Mouse (Mus musculus) kidney, embryonic 14.5 days (tissue): ENCODE data around the gene Rfx1. TPM values are rescaled to one million over a fixed set of nuclear protein-coding genes. Genes with fewer than 3 reads are reported as not detected.

Experiments used
- ATAC-seq: fragments of 200-750 bp; cut with Nextera tagmentation; 2 replicates; pipeline ENCODE4 v1.8.0; 2017; ENCODE audit warnings: moderate number of reproducible peaks, mild to moderate bottlenecking, moderate TSS enrichment, moderate library complexity; ENCODE audit not compliant: low FRiP score, low TSS enrichment
- H3K27ac ChIP-seq: fragments of 300-500 bp; sonication (generic); 2 replicates; pipeline ENCODE4 v1.5.1; 2014; ENCODE audit warnings: low read depth, mild to moderate bottlenecking, low read length, moderate library complexity, mixed read lengths
- H3K27me3 ChIP-seq: fragments of 300-500 bp; sonication (generic); 2 replicates; pipeline ENCODE4 v1.6.1; 2014; ENCODE audit warnings: mild to moderate bottlenecking, low read length; ENCODE audit not compliant: control insufficient read depth, insufficient read depth
- H3K36me3 ChIP-seq: fragments of 300-500 bp; sonication (generic); 2 replicates; pipeline ENCODE4 v1.6.1; 2014; ENCODE audit warnings: low read length, mixed read lengths; ENCODE audit not compliant: control insufficient read depth, insufficient read depth
- H3K4me1 ChIP-seq: fragments of 300-500 bp; sonication (generic); 2 replicates; pipeline ENCODE4 v1.6.1; 2014; ENCODE audit warnings: low read length, mixed read lengths; ENCODE audit not compliant: control insufficient read depth, insufficient read depth
- H3K4me2 ChIP-seq: fragments of 300-500 bp; sonication (generic); replicated peaks from 2 replicates; pipeline ENCODE4 v1.6.1; 2014; ENCODE audit warnings: low read depth, mild to moderate bottlenecking, low read length
- H3K4me3 ChIP-seq: fragments of 300-500 bp; sonication (generic); 2 replicates; pipeline ENCODE4 v1.5.1; 2014; ENCODE audit warnings: mild to moderate bottlenecking, low read length
- H3K9ac ChIP-seq: fragments of 300-500 bp; sonication (generic); 2 replicates; pipeline ENCODE4 v1.6.1; 2014; ENCODE audit warnings: low read depth, mild to moderate bottlenecking, low read length, moderate library complexity
- H3K9me3 ChIP-seq: fragments of 300-500 bp; sonication (generic); 2 replicates; pipeline ENCODE4 v1.6.1; 2016; ENCODE audit warnings: low read length; ENCODE audit not compliant: control insufficient read depth
- WGBS: fragments of 180-500 bp; shearing (Covaris S2); extraction: QIAGEN DNeasy Blood & Tissue Kit; methylation state at CpG from one replicate; pipeline ENCODE4 v1.1.7; 2014; 5-methylcytosine and 5-hydroxymethylcytosine counted together
- microRNA counts: library from miRNA; unstranded; fragments of <30 nt; microRNA quantifications from one replicate; lab custom pipeline; 2017
- microRNA-seq: library from miRNA; unstranded; fragments of <30 nt; microRNA quantifications from one replicate; pipeline ENCODE4, GENCODE M21; 2016
- polyA plus RNA-seq: library from polyadenylated mRNA; unstranded; fragments of >200 nt; fragmentation: Nextera tagmentation; extraction: Ambion mirVana; gene quantifications from 2 replicates; pipeline ENCODE4 v1.2.1, GENCODE M21; 2014

The Rfx1 gene
- polyA plus RNA-seq, 1 experiment from 2014 or later, result 13.7 TPM

DNA sequence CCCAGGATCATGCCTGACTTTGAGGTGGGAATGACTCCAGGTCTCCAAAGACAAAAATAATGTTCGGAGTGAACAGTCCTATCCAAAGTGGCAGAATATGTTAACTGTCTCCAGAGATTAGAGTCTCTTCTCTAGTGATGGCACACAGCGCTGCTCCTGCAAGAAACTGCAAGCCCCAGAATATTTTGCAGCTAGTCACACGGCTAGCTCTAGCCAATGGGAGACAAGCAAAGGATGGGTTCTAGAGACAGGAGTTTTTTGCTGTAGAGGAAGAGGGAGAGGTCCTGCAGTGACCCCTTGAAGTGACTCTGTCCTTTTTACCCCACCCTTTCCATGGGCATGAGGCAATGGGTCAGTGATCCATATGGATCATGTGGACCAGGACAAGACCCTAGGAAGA is 71.2 kb downstream of the Rfx1 start:
- H3K4me1 ChIP-seq, result no peaks in the 10 kb centered on the region
- no peak overlapping the region for H3K4me3 ChIP-seq
- H3K9ac ChIP-seq, result no peak overlapping the region
- H3K9me3 ChIP-seq, result no peaks in the 10 kb centered on the region
- H3K27ac ChIP-seq, result no peak overlapping the region
- peaks cover 96% of the 10 kb centered on the region for H3K36me3 ChIP-seq
- WGBS, result 93% methylated on average over 3 of the region's 3 CpGs
- H3K4me2 ChIP-seq, result no peak overlapping the region
- no peaks in the 10 kb centered on the region for H3K27me3 ChIP-seq
- no peak for ATAC-seq

DNA sequence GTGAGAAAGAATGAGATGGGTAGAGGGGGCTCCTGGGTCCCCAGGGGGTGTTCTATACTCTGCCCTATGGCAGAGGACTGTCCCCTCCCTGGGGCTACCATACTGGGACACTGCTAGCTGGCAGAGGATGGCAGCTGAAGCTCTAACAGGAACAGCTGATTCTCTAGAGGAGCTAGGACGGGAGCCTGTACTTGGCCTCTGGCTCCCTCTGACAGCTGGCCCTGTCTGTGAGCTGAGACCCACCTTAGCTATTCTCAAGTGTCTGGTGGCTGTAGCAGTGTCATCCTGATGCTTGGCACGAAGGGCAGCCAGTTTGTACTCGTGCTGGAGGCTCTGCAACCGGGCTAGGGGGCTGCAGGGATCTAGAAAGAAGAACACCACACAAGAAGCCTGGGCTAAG is 74.2 kb downstream of the Rfx1 start:
- ATAC-seq, result no peak
- Histone ChIP-seq H3K4me1 (no peaks in the 10 kb centered on the region), H3K27ac (no peak overlapping the region), H3K36me3 (peaks cover 84% of the 10 kb centered on the region), H3K4me3 (no peak overlapping the region), H3K9ac (no peak overlapping the region), H3K27me3 (no peaks in the 10 kb centered on the region), H3K9me3 (no peaks in the 10 kb centered on the region), H3K4me2 (no peak overlapping the region)
- 89% methylated on average over 4 of the region's 4 CpGs for WGBS

DNA sequence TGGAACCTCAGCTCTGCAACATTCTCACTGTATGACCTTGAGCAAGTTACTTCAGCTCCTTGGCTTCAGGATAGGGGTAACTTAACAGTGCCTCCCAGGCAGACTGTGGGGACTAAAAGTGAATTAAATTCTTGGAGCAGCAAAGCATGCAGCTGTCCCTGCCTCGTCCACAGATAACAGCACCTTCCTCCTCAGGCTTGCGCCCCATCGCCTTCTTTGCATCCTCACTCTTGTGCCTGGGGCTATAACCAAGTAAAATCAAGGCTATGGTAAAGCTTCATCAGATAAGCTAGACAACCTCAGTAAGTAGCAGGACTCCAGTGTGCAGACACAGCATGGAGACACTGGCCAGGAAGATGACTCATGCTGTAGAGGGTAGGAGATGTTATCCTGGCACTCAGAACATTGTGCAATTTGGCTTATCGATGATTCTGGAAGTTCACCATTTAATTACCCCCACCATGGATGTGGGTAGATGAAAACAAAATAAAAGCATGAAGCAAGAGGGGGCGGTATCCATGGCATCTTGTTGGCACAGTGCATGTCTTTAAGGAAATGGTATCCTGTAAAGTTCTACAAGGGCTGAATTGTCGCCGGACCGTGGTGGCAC is 78.1 kb downstream of the Rfx1 start:
- Histone ChIP-seq H3K9ac (no peak overlapping the region), H3K36me3 (peaks cover 45% of the 10 kb centered on the region), H3K9me3 (no peaks in the 10 kb centered on the region), H3K4me2 (no peak overlapping the region), H3K27me3 (no peaks in the 10 kb centered on the region), H3K4me3 (no peak overlapping the region), H3K4me1 (peaks cover 10% of the 10 kb centered on the region), H3K27ac (no peak overlapping the region)
- no peak for ATAC-seq
- WGBS, result 91% methylated on average over 8 of the region's 8 CpGs

MicroRNA genes within 50 kb of the gene (microRNA counts, 519-probe panel; counts per million panel counts)
- microRNA mmu-miR-709 (lab: Ali Mortazavi, UCI), result 3,116 counts per million, percentile 10 among the panel's probes with 10 or more counts

Small RNA genes lying within 50 kb of the gene (microRNA-seq; reads per million reads assigned to microRNA genes)
- not detected for gene Mir709

Other genes starting within 250 kb of the Rfx1 start
- 24.4 and 27.5 TPM in 2 replicates for gene Adgrl1, start 166.7 kb upstream of the Rfx1 start, polyA plus RNA-seq
- gene Gm10644, start 111.6 kb upstream of the Rfx1 start, polyA plus RNA-seq, result 0.37 and 0.61 TPM in 2 replicates
- gene Asf1b, start 111.3 kb upstream of the Rfx1 start, polyA plus RNA-seq, result 68.2 and 71.4 TPM in 2 replicates
- 123 and 124 TPM in 2 replicates for gene Prkaca, start 93.8 kb upstream of the Rfx1 start, polyA plus RNA-seq
- gene Samd1, start 69.2 kb upstream of the Rfx1 start, polyA plus RNA-seq, result 17.9 and 31.9 TPM in 2 replicates
- gene 1700067K01Rik, start 65.3 kb upstream of the Rfx1 start, polyA plus RNA-seq, result 1.2 TPM in 2 replicates
- 3.6 and 5.7 TPM in 2 replicates for gene 2210011C24Rik, start 54.7 kb upstream of the Rfx1 start, polyA plus RNA-seq
- gene Palm3, start 45.4 kb upstream of the Rfx1 start, polyA plus RNA-seq, result 5.9 and 7.4 TPM in 2 replicates
- gene Il27ra, start 24.2 kb upstream of the Rfx1 start, polyA plus RNA-seq, result 1.4 and 1.6 TPM in 2 replicates
- gene Rln3, start 21.8 kb upstream of the Rfx1 start, polyA plus RNA-seq, result 0.33 TPM in 1 of 2 replicates, not detected in the other
- gene Gm10643, start 1.7 kb upstream of the Rfx1 start, polyA plus RNA-seq, result 1.2 and 2.2 TPM in 2 replicates
- 10.4 and 18.3 TPM in 2 replicates for gene Dcaf15, start 37.9 kb downstream of the Rfx1 start, polyA plus RNA-seq
- 0.19 and 0.34 TPM in 2 replicates for gene Podnl1, start 59.2 kb downstream of the Rfx1 start, polyA plus RNA-seq
- 11.7 and 17.7 TPM in 2 replicates for gene Cc2d1a, start 81.1 kb downstream of the Rfx1 start, polyA plus RNA-seq
- 0.87 and 1.2 TPM in 2 replicates for gene 4930432K21Rik, start 81.2 kb downstream of the Rfx1 start, polyA plus RNA-seq
- 4.3 and 5.5 TPM in 2 replicates for gene Nanos3, start 118.4 kb downstream of the Rfx1 start, polyA plus RNA-seq
- 10.2 and 15.7 TPM in 2 replicates for gene Zswim4, start 170.2 kb downstream of the Rfx1 start, polyA plus RNA-seq
- gene D8Ertd738e, start 182.9 kb downstream of the Rfx1 start, polyA plus RNA-seq, result 388 TPM in 2 replicates
- gene Mri1, start 190.5 kb downstream of the Rfx1 start, polyA plus RNA-seq, result 73.2 and 80.1 TPM in 2 replicates
- 15.4 and 21.1 TPM in 2 replicates for gene Ccdc130, start 203.5 kb downstream of the Rfx1 start, polyA plus RNA-seq